Mouse (Mus musculus): ENCODE data around the gene Gm49388.

The Gm49388 gene

GRCm38 (mm10) chr7:127785308-127785707 is at the start of gene Gm49388:
Gene Gm49388 (plus strand): TSS chr7:127785608.
- no peak for DNase-seq (ENCODE audit: low spot score in 2 of 2)

GRCm38 (mm10) chr7:127744366-127745045 is 40.9 kb upstream of the Gm49388 start, which contains the start of gene Fbxl19:
Gene Fbxl19 (plus strand): TSS chr7:127744543.
- peak; percentile 63 to 75 for DNase-seq (ENCODE audit: low spot score in 2 of 2)

- DNase-seq (ENCODE audit: low spot score in 2 of 2) = peak; percentile 89 to 91
Observed at GRCm38 (mm10) chr7:127745251-127745651, 40.2 kb upstream of the Gm49388 start.

GRCm38 (mm10) chr7:127745652-127746493 is 39.5 kb upstream of the Gm49388 start:
- peak; percentile 93 to 94 for DNase-seq (ENCODE audit: low spot score in 2 of 2)

GRCm38 (mm10) chr7:127746494-127747491 is 38.6 kb upstream of the Gm49388 start:
- DNase-seq (ENCODE audit: low spot score in 2 of 2) = peak in 1 of 2 experiments; percentile 47

GRCm38 (mm10) chr7:127747559-127748234 is 37.7 kb upstream of the Gm49388 start:
- DNase-seq (ENCODE audit: low spot score in 2 of 2) = no peak

- DNase-seq (ENCODE audit: low spot score in 2 of 2) = no peak
Observed at GRCm38 (mm10) chr7:127748235-127748560, 37.2 kb upstream of the Gm49388 start.

- DNase-seq (ENCODE audit: low spot score in 2 of 2) = no peak
Observed at GRCm38 (mm10) chr7:127750131-127751127, 35.0 kb upstream of the Gm49388 start.

- DNase-seq (ENCODE audit: low spot score in 2 of 2) = no peak
Observed at GRCm38 (mm10) chr7:127751619-127752018, 33.8 kb upstream of the Gm49388 start.

- no peak for DNase-seq (ENCODE audit: low spot score in 2 of 2)
Observed at GRCm38 (mm10) chr7:127752069-127752468, 33.3 kb upstream of the Gm49388 start.

GRCm38 (mm10) chr7:127753158-127753557 is 32.2 kb upstream of the Gm49388 start:
- no peak for DNase-seq (ENCODE audit: low spot score in 2 of 2)

- DNase-seq (ENCODE audit: low spot score in 2 of 2) = no peak
Observed at GRCm38 (mm10) chr7:127753741-127754140, 31.7 kb upstream of the Gm49388 start.

GRCm38 (mm10) chr7:127759716-127760115 is 25.7 kb upstream of the Gm49388 start:
- DNase-seq (ENCODE audit: low spot score in 2 of 2) = no peak

- DNase-seq (ENCODE audit: low spot score in 2 of 2) = no peak
Observed at GRCm38 (mm10) chr7:127760478-127760877, 24.9 kb upstream of the Gm49388 start.

- DNase-seq (ENCODE audit: low spot score in 2 of 2) = peak; percentile 59 to 76
Observed at GRCm38 (mm10) chr7:127761026-127761425, 24.4 kb upstream of the Gm49388 start.

GRCm38 (mm10) chr7:127763642-127764041 is 21.8 kb upstream of the Gm49388 start:
- no peak for DNase-seq (ENCODE audit: low spot score in 2 of 2)

- no peak for DNase-seq (ENCODE audit: low spot score in 2 of 2)
Observed at GRCm38 (mm10) chr7:127765756-127766155, 19.7 kb upstream of the Gm49388 start.

GRCm38 (mm10) chr7:127766851-127767609 is 18.4 kb upstream of the Gm49388 start:
- no peak for DNase-seq (ENCODE audit: low spot score in 2 of 2)

- no peak for DNase-seq (ENCODE audit: low spot score in 2 of 2)
Observed at GRCm38 (mm10) chr7:127767671-127768345, 17.6 kb upstream of the Gm49388 start.
